Mouse (Mus musculus): ENCODE results near the gene Cdhr3. TPM values are rescaled to one million over a fixed set of nuclear protein-coding genes. Genes with fewer than 3 reads are reported as not detected.

Gene Cdhr3
- total and polyA plus RNA-seq, 2 experiments from 2014 or later: 0.55 to 1.0 TPM

DNA sequence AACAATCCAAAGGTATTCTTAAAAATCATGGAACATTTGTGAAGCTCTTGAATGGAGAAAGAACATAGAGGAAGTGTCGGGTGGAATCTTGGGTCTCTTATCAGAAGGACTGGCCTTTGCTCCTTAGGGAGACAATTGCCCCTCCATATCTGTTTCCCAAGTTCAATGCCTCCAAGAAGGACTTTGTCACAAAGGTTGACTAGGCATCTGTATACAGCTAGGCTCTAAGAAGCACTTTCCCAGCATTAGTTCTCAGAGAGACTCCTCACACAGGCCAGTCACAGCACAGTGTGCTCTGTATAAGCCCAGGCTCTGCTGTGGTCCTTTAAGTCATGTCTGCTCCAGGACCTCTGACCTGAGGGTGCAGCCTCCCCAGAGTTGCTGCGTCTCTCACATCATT is 479 bp downstream of the Cdhr3 start:
- H3K4me2 ChIP-seq (ENCODE audit: low read depth, low read length, poor library complexity, severe bottlenecking): no peak overlapping the region
- H3K4me3 ChIP-seq (ENCODE audit: low read depth, low read length): no peak overlapping the region
- no peaks in the 10 kb centered on the region for H3K27me3 ChIP-seq (ENCODE audit: insufficient read depth, low read length)
- no peaks in the 10 kb centered on the region for H3K4me1 ChIP-seq (ENCODE audit: insufficient read depth, low read length)
- TF ChIP-seq CTCF (IDR thresholded peaks at IDR 0.05): no peak
- no peak for ATAC-seq (ENCODE audit: low FRiP score)
- no peak overlapping the region for H3K27ac ChIP-seq (ENCODE audit: low read depth, low read length)
- 85% methylated on average over 2 of the region's 2 CpGs for WGBS
- H3K36me3 ChIP-seq (ENCODE audit: insufficient read depth, low read length): no peaks in the 10 kb centered on the region
- H3K9me3 ChIP-seq (ENCODE audit: low read length): no peaks in the 10 kb centered on the region
- no peak for DNase-seq (ENCODE audit: low spot score)
- no peak overlapping the region for H3K9ac ChIP-seq (replicated peaks; ENCODE audit: low read length, poor library complexity, severe bottlenecking)

DNA sequence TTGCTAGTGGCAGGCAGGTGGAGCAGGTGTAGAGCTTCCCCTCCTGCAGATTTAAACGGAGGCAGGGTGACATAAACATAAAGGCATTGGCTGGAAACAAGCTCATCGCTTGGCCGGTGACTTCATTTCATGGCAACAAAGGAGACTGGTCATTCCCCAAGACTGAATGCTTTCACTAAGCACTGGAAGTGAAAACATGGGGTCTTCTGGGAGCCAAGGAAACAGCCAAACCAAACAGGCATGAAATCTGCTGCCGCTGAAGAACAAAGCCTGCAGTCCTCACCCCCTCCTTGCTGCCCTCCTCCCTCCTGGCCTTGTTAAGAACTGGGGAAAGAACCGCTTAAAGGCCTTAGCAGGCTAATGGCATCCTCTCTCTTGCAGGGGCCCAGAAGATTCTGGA is 6.5 kb downstream of the Cdhr3 start:
- H3K27me3 ChIP-seq (ENCODE audit: insufficient read depth, low read length): 0 out of 2 replicates have a peak, but pooled peaks cover 2% of the 10 kb centered on the region
- H3K27ac ChIP-seq (ENCODE audit: low read depth, low read length): no peak overlapping the region
- no peaks in the 10 kb centered on the region for H3K9me3 ChIP-seq (ENCODE audit: low read length)
- H3K36me3 ChIP-seq (ENCODE audit: insufficient read depth, low read length): no peaks in the 10 kb centered on the region
- peak; percentile 74 for DNase-seq (ENCODE audit: low spot score)
- WGBS: 13% methylated on average over 5 of the region's 5 CpGs
- ATAC-seq (ENCODE audit: low FRiP score): 0 out of 2 replicates have a peak, but pooled peaks have one; percentile 53
- no peak overlapping the region for H3K4me2 ChIP-seq (ENCODE audit: low read depth, low read length, poor library complexity, severe bottlenecking)
- no peak overlapping the region for H3K4me3 ChIP-seq (ENCODE audit: low read depth, low read length)
- TF ChIP-seq CTCF (IDR thresholded peaks at IDR 0.05): no peak
- peaks cover 5% of the 10 kb centered on the region; the same call in 1 of the 2 replicates for H3K4me1 ChIP-seq (ENCODE audit: insufficient read depth, low read length)
- no peak overlapping the region for H3K9ac ChIP-seq (replicated peaks; ENCODE audit: low read length, poor library complexity, severe bottlenecking)

DNA sequence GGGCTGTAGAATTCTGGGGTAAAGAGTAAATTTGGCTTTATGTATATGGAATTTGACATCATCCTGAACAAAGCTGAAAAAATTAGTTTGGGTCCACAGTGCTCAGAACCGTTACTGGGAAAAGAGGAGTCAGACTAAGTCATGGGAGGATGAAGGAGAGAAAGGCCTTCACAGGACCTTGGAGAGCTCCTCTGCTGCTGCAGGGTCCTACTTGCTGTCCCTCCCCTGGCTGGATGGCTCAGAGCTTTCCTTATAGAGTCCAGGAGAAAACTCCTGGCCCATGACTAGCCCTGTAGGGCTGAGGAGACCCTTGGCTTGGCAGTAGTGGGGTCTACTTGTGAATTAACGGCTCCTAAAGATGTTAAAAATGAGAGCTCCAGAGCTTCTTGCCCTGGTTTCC is 8.0 kb downstream of the Cdhr3 start:
- Histone ChIP-seq H3K27me3 (ENCODE audit: insufficient read depth, low read length) (0 out of 2 replicates have a peak, but pooled peaks cover 2% of the 10 kb centered on the region), H3K36me3 (ENCODE audit: insufficient read depth, low read length) (no peaks in the 10 kb centered on the region), H3K4me2 (ENCODE audit: low read depth, low read length, poor library complexity, severe bottlenecking) (no peak overlapping the region), H3K4me3 (ENCODE audit: low read depth, low read length) (no peak overlapping the region), H3K4me1 (ENCODE audit: insufficient read depth, low read length) (peaks cover 5% of the 10 kb centered on the region; the same call in 1 of the 2 replicates), H3K9ac (replicated peaks; ENCODE audit: low read length, poor library complexity, severe bottlenecking) (no peak overlapping the region), H3K27ac (ENCODE audit: low read depth, low read length) (no peak overlapping the region), H3K9me3 (ENCODE audit: low read length) (no peaks in the 10 kb centered on the region)
- ATAC-seq (ENCODE audit: low FRiP score) (no peak), DNase-seq (ENCODE audit: low spot score) (no peak)
- no peak for TF ChIP-seq CTCF (IDR thresholded peaks at IDR 0.05)
- WGBS: 46% methylated on average over 2 of the region's 2 CpGs

DNA sequence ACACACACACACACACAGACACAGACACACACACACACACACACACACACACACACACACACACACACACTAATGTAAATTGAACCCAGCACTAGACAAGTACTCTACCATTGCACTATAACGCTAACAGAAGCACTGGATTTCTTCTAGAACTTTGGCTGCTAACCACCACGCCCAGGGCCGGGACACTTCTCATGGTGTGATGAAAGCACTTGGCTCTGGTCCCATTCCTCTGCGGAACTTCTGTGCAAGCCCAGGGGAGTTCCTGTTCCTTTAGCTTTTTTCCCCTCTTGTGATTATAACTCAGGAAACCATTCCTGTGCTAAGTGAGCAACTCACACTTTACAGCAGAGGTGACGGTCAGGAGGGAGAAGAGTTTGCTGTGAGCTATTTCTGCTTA is 9.3 kb downstream of the Cdhr3 start:
- Histone ChIP-seq H3K4me1 (ENCODE audit: insufficient read depth, low read length) (peaks cover 5% of the 10 kb centered on the region; the same call in 1 of the 2 replicates), H3K4me3 (ENCODE audit: low read depth, low read length) (no peak overlapping the region), H3K9ac (replicated peaks; ENCODE audit: low read length, poor library complexity, severe bottlenecking) (no peak overlapping the region), H3K36me3 (ENCODE audit: insufficient read depth, low read length) (no peaks in the 10 kb centered on the region), H3K4me2 (ENCODE audit: low read depth, low read length, poor library complexity, severe bottlenecking) (no peak overlapping the region), H3K27ac (ENCODE audit: low read depth, low read length) (no peak overlapping the region), H3K9me3 (ENCODE audit: low read length) (no peaks in the 10 kb centered on the region), H3K27me3 (ENCODE audit: insufficient read depth, low read length) (0 out of 2 replicates have a peak, but pooled peaks cover 2% of the 10 kb centered on the region)
- 63% methylated on average over 5 of the region's 5 CpGs for WGBS
- TF ChIP-seq CTCF (IDR thresholded peaks at IDR 0.05): no peak
- no peak for ATAC-seq (ENCODE audit: low FRiP score)
- no peak for DNase-seq (ENCODE audit: low spot score)

DNA sequence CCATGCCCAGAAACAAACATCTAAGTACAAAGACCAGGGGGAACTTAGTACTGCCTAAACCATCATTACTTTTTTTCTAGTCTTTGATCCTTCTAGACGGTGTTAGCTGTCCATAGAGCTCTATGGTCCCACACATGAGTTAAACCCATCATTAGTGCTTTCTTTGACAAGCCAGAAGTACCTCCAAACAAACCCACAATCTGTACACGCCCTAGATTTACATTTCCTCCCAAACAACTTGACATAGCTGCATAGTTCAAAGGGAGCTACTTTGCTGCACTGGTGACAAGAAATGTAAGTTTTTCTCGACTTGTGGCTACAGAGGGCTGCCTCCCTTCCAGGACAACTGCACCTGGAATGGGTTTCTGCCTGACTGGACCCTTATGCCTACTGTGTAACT is 16.4 kb downstream of the Cdhr3 start:
- H3K4me1 ChIP-seq (ENCODE audit: insufficient read depth, low read length): peaks cover 9% of the 10 kb centered on the region
- no peaks in the 10 kb centered on the region for H3K9me3 ChIP-seq (ENCODE audit: low read length)
- no peaks in the 10 kb centered on the region for H3K27me3 ChIP-seq (ENCODE audit: insufficient read depth, low read length)
- no peak for TF ChIP-seq CTCF (IDR thresholded peaks at IDR 0.05)
- DNase-seq (ENCODE audit: low spot score) (no peak), ATAC-seq (ENCODE audit: low FRiP score) (no peak)
- H3K9ac ChIP-seq (replicated peaks; ENCODE audit: low read length, poor library complexity, severe bottlenecking): no peak overlapping the region
- H3K4me2 ChIP-seq (ENCODE audit: low read depth, low read length, poor library complexity, severe bottlenecking): no peak overlapping the region
- 74% methylated on average over 3 of the region's 3 CpGs for WGBS
- no peak overlapping the region for H3K27ac ChIP-seq (ENCODE audit: low read depth, low read length)
- H3K36me3 ChIP-seq (ENCODE audit: insufficient read depth, low read length): no peaks in the 10 kb centered on the region
- H3K4me3 ChIP-seq (ENCODE audit: low read depth, low read length): no peak overlapping the region

DNA sequence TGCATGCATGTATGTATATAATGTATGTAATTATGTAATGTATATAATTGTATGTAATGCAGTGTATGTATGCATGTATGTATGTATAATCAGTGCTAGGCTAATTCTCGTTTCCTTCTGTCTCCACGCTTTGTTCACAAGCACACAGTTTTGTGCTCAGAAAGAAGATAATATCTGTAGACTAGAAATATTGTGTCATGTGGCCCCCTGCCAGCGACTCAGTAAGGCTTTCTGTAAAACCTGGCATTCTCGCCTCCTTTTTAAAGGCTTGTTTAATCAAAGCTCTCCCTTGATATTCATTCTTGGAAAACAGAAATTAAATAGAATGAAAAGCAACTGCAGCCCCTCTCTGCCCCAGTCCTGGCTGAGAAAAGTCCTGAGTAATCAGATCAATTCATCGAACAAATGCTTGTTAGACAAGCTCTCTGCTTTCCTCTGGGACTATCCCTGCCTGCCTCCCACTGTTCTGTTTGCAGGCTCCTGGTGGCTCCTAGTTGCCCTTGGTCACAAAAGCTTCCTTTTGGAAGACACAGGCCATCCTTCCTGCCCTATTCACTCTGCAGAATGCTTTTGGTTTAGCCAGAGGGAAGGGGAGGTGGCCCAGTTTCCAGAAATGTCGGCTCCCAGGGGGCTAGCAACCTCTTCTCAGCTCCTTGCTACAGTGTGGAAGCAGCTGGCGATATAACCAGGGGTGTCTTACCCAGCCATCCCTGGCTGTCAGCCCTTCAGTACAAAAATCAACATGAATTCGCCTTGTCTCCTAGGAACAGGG is 20.6 kb downstream of the Cdhr3 start:
- Histone ChIP-seq H3K27me3 (ENCODE audit: insufficient read depth, low read length) (no peaks in the 10 kb centered on the region), H3K9ac (replicated peaks; ENCODE audit: low read length, poor library complexity, severe bottlenecking) (no peak overlapping the region), H3K36me3 (ENCODE audit: insufficient read depth, low read length) (no peaks in the 10 kb centered on the region), H3K9me3 (ENCODE audit: low read length) (no peaks in the 10 kb centered on the region), H3K4me2 (ENCODE audit: low read depth, low read length, poor library complexity, severe bottlenecking) (no peak overlapping the region), H3K27ac (ENCODE audit: low read depth, low read length) (peak overlapping the region; percentile 72), H3K4me3 (ENCODE audit: low read depth, low read length) (no peak overlapping the region), H3K4me1 (ENCODE audit: insufficient read depth, low read length) (peaks cover 9% of the 10 kb centered on the region)
- TF ChIP-seq CTCF (IDR thresholded peaks at IDR 0.05): no peak
- ATAC-seq (ENCODE audit: low FRiP score) (peak; percentile 41; the same call in 1 of the 2 replicates), DNase-seq (ENCODE audit: low spot score) (peak; percentile 76)
- 22% methylated on average over 8 of the region's 8 CpGs for WGBS

Measured in midbrain, postnatal 0 days (tissue).